Mouse (Mus musculus): Measurements from ENCODE around the gene Btbd1.

The Btbd1 gene

GRCm38 (mm10) chr7:81772786-81773539, 56.3 kb downstream of the Btbd1 start:
- no peak for DNase-seq

- DNase-seq = peak; percentile 16
These were observed 66.0 kb downstream of the Btbd1 start for GRCm38 (mm10) chr7:81763110-81763845.

GRCm38 (mm10) chr7:81762180-81763109, 66.8 kb downstream of the Btbd1 start, which contains the start of gene Ramac:
Gene Ramac (plus strand): TSS chr7:81762925.
- DNase-seq = peak; percentile 75

GRCm38 (mm10) chr7:81747956-81748355, 81.3 kb downstream of the Btbd1 start:
- no peak for DNase-seq

GRCm38 (mm10) chr7:81744145-81744544, 85.1 kb downstream of the Btbd1 start:
- peak; percentile 15 for DNase-seq

Data from cerebellum, adult 11 months (tissue).